Mouse (Mus musculus) liver, adult 2 months (tissue): Measurements from ENCODE around the gene Nrxn2. TPM values are rescaled to one million over a fixed set of nuclear protein-coding genes. Genes with fewer than 3 reads are reported as not detected.

Source experiments
- DNase-seq: peaks from one replicate; pipeline ENCODE4 v3.0.0-alpha.2; 2011; ENCODE audit warnings: low read depth, low spot score; ENCODE audit errors: extremely low read depth
- H3K27ac ChIP-seq: fragments of 200-500 bp; replicated peaks from 2 replicates; pipeline ENCODE4 v1.5.1; 2012; ENCODE audit warnings: low read depth, mild to moderate bottlenecking, control low read depth, inconsistent platforms, low read length; ENCODE audit not compliant: insufficient read depth
- H3K27me3 ChIP-seq: fragments of 200-500 bp; 2 replicates; pipeline ENCODE4 v1.6.1; 2012; ENCODE audit warnings: mild to moderate bottlenecking, moderate library complexity, low read length, inconsistent platforms; ENCODE audit not compliant: control insufficient read depth, insufficient read depth
- H3K36me3 ChIP-seq: fragments of 200-500 bp; 2 replicates; pipeline ENCODE4 v1.6.1; 2012; ENCODE audit warnings: low read length, inconsistent platforms; ENCODE audit not compliant: control insufficient read depth, insufficient read depth
- H3K4me1 ChIP-seq: fragments of 200-500 bp; 2 replicates; pipeline ENCODE4 v1.6.1; 2011; ENCODE audit warnings: low read length; ENCODE audit not compliant: control insufficient read depth, insufficient read depth
- H3K4me3 ChIP-seq: fragments of 200-500 bp; 2 replicates; pipeline ENCODE4 v1.5.1; 2011; ENCODE audit warnings: low read depth, mild to moderate bottlenecking, control low read depth, low read length, moderate library complexity; ENCODE audit not compliant: insufficient read depth
- H3K79me2 ChIP-seq: fragments of 200-500 bp; 2 replicates; pipeline ENCODE4 v1.6.1; 2012; ENCODE audit warnings: inconsistent platforms, mild to moderate bottlenecking, low read length, moderate library complexity; ENCODE audit not compliant: control insufficient read depth, insufficient read depth
- H3K9ac ChIP-seq: fragments of 200-500 bp; 2 replicates; pipeline ENCODE4 v1.6.1; 2012; ENCODE audit warnings: low read depth, mild to moderate bottlenecking, control low read depth, inconsistent platforms, low read length
- CTCF ChIP-seq: fragments of 200-500 bp; IDR thresholded peaks from 2 replicates; pipeline ENCODE4 v1.5.1; 2011; ENCODE audit warnings: low read depth, low read length, control low read depth
- POLR2A ChIP-seq: fragments of 200-500 bp; IDR thresholded peaks from 2 replicates; pipeline ENCODE4 v1.6.1; 2011; ENCODE audit warnings: low read length, control low read depth; ENCODE audit not compliant: insufficient read depth; ENCODE audit errors: extremely low read depth
- WGBS: fragments of 180-500 bp; shearing (Covaris S2); methylation state at CpG from one replicate; pipeline ENCODE4 v1.1.7; 2018; 5-methylcytosine and 5-hydroxymethylcytosine counted together
- polyA plus RNA-seq: library from polyadenylated mRNA; depleted of rRNA; stranded (reverse); fragments of >200 nt; gene quantifications from 2 replicates; pipeline ENCODE4 v1.2.3, GENCODE M21; 2012; rRNA removed
- total RNA-seq: library from RNA; depleted of rRNA; stranded (reverse); fragments of >200 nt; gene quantifications from 2 replicates; pipeline ENCODE4 v1.2.3, GENCODE M21; 2014; rRNA removed

Gene Nrxn2
- total RNA-seq, result 0.28 and 1.1 TPM in 2 replicates
- polyA plus RNA-seq, result 1.2 and 2.4 TPM in 2 replicates

- peak within 1 kb of the TSS; percentile 45 for H3K4me3 ChIP-seq
- no peak within 1 kb of the TSS for H3K27ac ChIP-seq
- TF ChIP-seq CTCF (peak; percentile 85), POLR2A (no peak)
- peaks cover 6% of the 10 kb centered on the region for H3K27me3 ChIP-seq
- H3K79me2 ChIP-seq, result no peaks in the 10 kb centered on the region
- 1% methylated on average over 42 of the region's 46 CpGs for WGBS
- peak; percentile 40 for DNase-seq
- H3K4me1 ChIP-seq, result peaks cover 3% of the 10 kb centered on the region; the same call in 1 of the 2 replicates
- 0 out of 2 replicates have a peak within 1 kb of the TSS, but pooled peaks have one; percentile 28 for H3K9ac ChIP-seq
- no peaks in the 10 kb centered on the region for H3K36me3 ChIP-seq
Observed at GRCm38 (mm10) chr19:6418233-6418879, at the start of gene Nrxn2. Gene Nrxn2 (plus strand): TSS chr19:6418731.

- WGBS, result 89% methylated on average over 2 of the region's 2 CpGs
- no peak for DNase-seq
- H3K27me3 ChIP-seq, result no peaks in the 10 kb centered on the region
- H3K27ac ChIP-seq, result no peak overlapping the region
- peaks cover 86% of the 10 kb centered on the region for H3K36me3 ChIP-seq
- no peak overlapping the region for H3K4me3 ChIP-seq
- peaks cover 5% of the 10 kb centered on the region; the same call in 1 of the 2 replicates for H3K79me2 ChIP-seq
- TF ChIP-seq POLR2A (no peak), CTCF (no peak)
- no peak overlapping the region for H3K9ac ChIP-seq
- peaks cover 6% of the 10 kb centered on the region; the same call in 1 of the 2 replicates for H3K4me1 ChIP-seq
Observed at GRCm38 (mm10) chr19:6370175-6370574, 48.4 kb upstream of the Nrxn2 start.

- TF ChIP-seq CTCF (no peak), POLR2A (no peak)
- H3K4me1 ChIP-seq, result peaks cover under 1% of the 10 kb centered on the region; the same call in 1 of the 2 replicates
- no peak overlapping the region for H3K27ac ChIP-seq
- no peak overlapping the region for H3K4me3 ChIP-seq
- H3K27me3 ChIP-seq, result no peaks in the 10 kb centered on the region
- DNase-seq, result no peak
- no peak overlapping the region for H3K9ac ChIP-seq
- 100% methylated on average over 3 of the region's 3 CpGs for WGBS
- H3K36me3 ChIP-seq, result peaks cover 86% of the 10 kb centered on the region
- H3K79me2 ChIP-seq, result no peaks in the 10 kb centered on the region; the same call in 1 of the 2 replicates
Observed at GRCm38 (mm10) chr19:6372433-6372832, 46.1 kb upstream of the Nrxn2 start.

GRCm38 (mm10) chr19:6373539-6374400, 44.8 kb upstream of the Nrxn2 start:
- no peak overlapping the region for H3K4me3 ChIP-seq
- TF ChIP-seq POLR2A (no peak), CTCF (peak; percentile 84)
- H3K4me1 ChIP-seq, result no peaks in the 10 kb centered on the region
- peaks cover 77% of the 10 kb centered on the region for H3K36me3 ChIP-seq
- no peak for DNase-seq
- H3K9ac ChIP-seq, result no peak overlapping the region
- H3K79me2 ChIP-seq, result no peaks in the 10 kb centered on the region; the same call in 1 of the 2 replicates
- WGBS, result 65% methylated on average over 12 of the region's 12 CpGs
- no peak overlapping the region for H3K27ac ChIP-seq
- no peaks in the 10 kb centered on the region for H3K27me3 ChIP-seq

- TF ChIP-seq POLR2A (no peak), CTCF (no peak)
- Histone ChIP-seq H3K27ac (no peak overlapping the region), H3K4me1 (no peaks in the 10 kb centered on the region), H3K27me3 (no peaks in the 10 kb centered on the region), H3K79me2 (no peaks in the 10 kb centered on the region; the same call in 1 of the 2 replicates), H3K9ac (no peak overlapping the region), H3K4me3 (no peak overlapping the region), H3K36me3 (peaks cover 70% of the 10 kb centered on the region)
- WGBS, result 99% methylated on average over 10 of the region's 10 CpGs
- DNase-seq, result no peak
Observed at GRCm38 (mm10) chr19:6374571-6374970, 44.0 kb upstream of the Nrxn2 start.
